Mouse (Mus musculus): ENCODE measurements around the gene Slc6a13.

- TF ChIP-seq CTCF (IDR thresholded peaks at IDR 0.05; ENCODE audit: low read depth, low read length): no peak
- TF ChIP-seq POLR2A (IDR thresholded peaks at IDR 0.05; ENCODE audit: borderline replicate concordance, low read depth, low read length): no peak
These were observed 28.4 kb downstream of the Slc6a13 start for GRCm38 (mm10) chr6:121328417-121328884.

Data from bone marrow macrophage, adult 2 months (primary cell).